Mouse (Mus musculus): ENCODE measurements around the gene Map7d3. TPM values are rescaled to one million over a fixed set of nuclear protein-coding genes. Genes with fewer than 3 reads are reported as not detected.

Gene Map7d3
- total and polyA plus RNA-seq, 2 experiments, result 0.09 TPM; not detected in 1

DNA sequence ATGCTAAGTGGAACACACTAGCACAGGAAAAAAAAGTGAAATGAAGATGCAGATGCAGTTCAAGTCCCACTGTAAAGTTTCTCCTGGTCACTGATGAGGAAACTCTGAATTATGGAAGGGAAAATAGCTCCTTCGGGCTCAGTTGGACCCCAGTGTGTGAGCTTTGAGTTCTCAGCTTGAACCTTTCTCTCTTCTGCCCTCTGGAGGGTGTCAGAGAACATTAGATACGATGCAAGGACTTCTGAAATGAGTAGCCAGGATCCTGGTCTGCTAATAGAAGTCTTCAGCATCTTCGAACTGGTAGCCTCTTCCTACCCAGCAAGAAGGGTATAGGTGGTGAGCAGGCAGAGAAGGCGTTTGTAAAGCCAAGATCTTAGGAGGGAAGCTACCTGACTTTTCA is 70.6 kb downstream of the Map7d3 start:
- TF ChIP-seq CTCF (IDR thresholded peaks at IDR 0.05; ENCODE audit: low read depth, low read length), result no peak
- TF ChIP-seq POLR2A (IDR thresholded peaks at IDR 0.05; ENCODE audit: extremely low read depth, insufficient read depth, low read length), result no peak
- no peak for DNase-seq (ENCODE audit: extremely low read depth, low read depth, low spot score)
- no peaks in the 10 kb centered on the region for H3K79me2 ChIP-seq (ENCODE audit: control insufficient read depth, insufficient read depth, low read length)
- H3K27me3 ChIP-seq (ENCODE audit: control insufficient read depth, insufficient read depth, low read length), result no peaks in the 10 kb centered on the region
- no peak overlapping the region for H3K4me3 ChIP-seq (ENCODE audit: insufficient read depth, low read depth, low read length)
- whole genome bisulfite sequencing, result 39% methylated on average over 4 of the region's 4 CpGs
- no peak overlapping the region for H3K27ac ChIP-seq (replicated peaks; ENCODE audit: insufficient read depth, low read depth, low read length)
- H3K9ac ChIP-seq (ENCODE audit: low read depth, low read length), result no peak overlapping the region
- H3K4me1 ChIP-seq (ENCODE audit: control insufficient read depth, insufficient read depth, low read length), result no peaks in the 10 kb centered on the region
- no peaks in the 10 kb centered on the region for H3K36me3 ChIP-seq (ENCODE audit: control insufficient read depth, insufficient read depth, low read length)

Other genes with a start within 250 kb of the Map7d3 start
- 12.5 and 14.8 TPM in 2 replicates for gene Mmgt1, start 224.3 kb downstream of the Map7d3 start, total RNA-seq (2014; rRNA removed)
- 4.3 and 4.6 TPM in 2 replicates for gene Mmgt1, start 224.3 kb downstream of the Map7d3 start, polyA plus RNA-seq (2012; rRNA removed)
- gene Slc9a6, start 212.6 kb downstream of the Map7d3 start, total RNA-seq (2014; rRNA removed), result 7.8 and 11.1 TPM in 2 replicates
- gene Slc9a6, start 212.6 kb downstream of the Map7d3 start, polyA plus RNA-seq (2012; rRNA removed), result 11.2 and 11.5 TPM in 2 replicates
- gene Fhl1, start 90.5 kb downstream of the Map7d3 start, total RNA-seq (2014; rRNA removed), result 7.2 and 8.5 TPM in 2 replicates
- gene Fhl1, start 90.5 kb downstream of the Map7d3 start, polyA plus RNA-seq (2012; rRNA removed), result 6.6 and 7.0 TPM in 2 replicates
- gene Adgrg4, start 47.8 kb upstream of the Map7d3 start, total RNA-seq (2014; rRNA removed), result not detected in 2 replicates
- gene Adgrg4, start 47.8 kb upstream of the Map7d3 start, polyA plus RNA-seq (2012; rRNA removed), result not detected in 2 replicates
- gene Brs3, start 220.7 kb upstream of the Map7d3 start, total RNA-seq (2014; rRNA removed), result not detected in 2 replicates
- gene Brs3, start 220.7 kb upstream of the Map7d3 start, polyA plus RNA-seq (2012; rRNA removed), result not detected in 2 replicates
- gene Htatsf1, start 231.3 kb upstream of the Map7d3 start, total RNA-seq (2014; rRNA removed), result 14.6 and 16.2 TPM in 2 replicates
- 6.1 and 7.9 TPM in 2 replicates for gene Htatsf1, start 231.3 kb upstream of the Map7d3 start, polyA plus RNA-seq (2012; rRNA removed)